Mouse (Mus musculus): ENCODE data around the gene Bend6.

DNA sequence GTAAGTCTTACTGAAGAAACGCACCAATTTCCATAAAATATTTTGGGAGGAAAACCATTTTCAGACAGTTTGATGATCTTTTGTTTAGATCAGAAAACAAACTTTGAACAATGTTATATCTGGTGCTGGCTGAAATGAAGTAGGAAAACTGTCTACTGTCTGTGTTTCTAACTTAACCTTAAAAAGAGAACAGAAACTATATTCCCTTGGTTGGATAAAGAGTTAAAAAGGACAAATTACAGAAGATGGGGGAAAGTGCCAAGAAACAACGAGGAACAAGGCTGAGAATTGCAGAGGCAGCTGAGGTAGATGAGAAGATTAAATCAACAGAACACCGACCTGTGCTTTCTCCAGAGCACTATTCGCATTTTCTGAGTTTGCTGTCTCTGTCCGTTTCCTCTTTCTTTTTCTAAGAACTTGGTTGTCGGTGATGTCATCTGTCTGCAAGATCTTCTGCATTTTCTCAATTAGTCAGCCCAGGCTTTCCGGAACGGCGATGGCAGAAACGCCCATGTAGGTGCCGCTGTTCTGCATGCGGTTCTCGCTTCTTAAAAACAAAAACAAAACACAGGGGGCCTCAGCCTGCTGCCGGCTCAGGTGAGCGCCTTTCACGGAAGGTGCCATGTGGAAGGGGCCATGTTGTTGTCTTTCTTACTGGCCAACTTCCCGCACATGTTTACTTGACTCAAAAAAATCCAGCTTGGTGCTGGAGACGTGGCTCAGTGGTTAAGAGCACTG is 24.3 kb downstream of the Bend6 start:
- TF ChIP-seq CTCF (IDR thresholded peaks at IDR 0.05; ENCODE audit: low read depth) (peak; percentile 29; the same call in 1 of the 2 replicates), EP300 (IDR thresholded peaks at IDR 0.05; ENCODE audit: low read depth) (no peak)
